Mouse (Mus musculus) liver, adult 2 months (tissue): Measurements from ENCODE around the gene Ergic1.

Experiments used
- CTCF ChIP-seq: fragments of 200-500 bp; IDR thresholded peaks from 2 replicates; pipeline ENCODE4 v1.5.1; 2011; ENCODE audit warnings: low read depth, low read length, control low read depth
- POLR2A ChIP-seq: fragments of 200-500 bp; IDR thresholded peaks from 2 replicates; pipeline ENCODE4 v1.6.1; 2011; ENCODE audit warnings: low read length, control low read depth; ENCODE audit not compliant: insufficient read depth; ENCODE audit errors: extremely low read depth

GRCm38 (mm10) chr17:26580873-26581401 lies 19.6 kb downstream of the Ergic1 start:
- TF ChIP-seq CTCF = no peak
- TF ChIP-seq POLR2A = no peak
